Mouse (Mus musculus): ENCODE results near the gene Tln1.

Gene Tln1

GRCm38 (mm10) chr4:43481894-43482456, 80.5 kb downstream of the Tln1 start:
- no peak for DNase-seq (ENCODE audit: extremely low spot score, low read depth, low spot score)
